Mouse (Mus musculus) frontal cortex, adult 2 months (tissue): ENCODE measurements at regions not wholly inside any gene's neighbourhood (a gene's known extent, or its start where the extent isn't known, plus 50 kb on each side); places are given as distances from the start of the nearest gene placed in this dataset.

Experiments used
- DNase-seq, 2 experiments: peaks; one replicate each; pipeline ENCODE4 v3.0.0; 2022; ENCODE audit warnings: low spot score in 1 of 2; ENCODE audit errors: extremely low spot score in 1 of 2

DNA sequence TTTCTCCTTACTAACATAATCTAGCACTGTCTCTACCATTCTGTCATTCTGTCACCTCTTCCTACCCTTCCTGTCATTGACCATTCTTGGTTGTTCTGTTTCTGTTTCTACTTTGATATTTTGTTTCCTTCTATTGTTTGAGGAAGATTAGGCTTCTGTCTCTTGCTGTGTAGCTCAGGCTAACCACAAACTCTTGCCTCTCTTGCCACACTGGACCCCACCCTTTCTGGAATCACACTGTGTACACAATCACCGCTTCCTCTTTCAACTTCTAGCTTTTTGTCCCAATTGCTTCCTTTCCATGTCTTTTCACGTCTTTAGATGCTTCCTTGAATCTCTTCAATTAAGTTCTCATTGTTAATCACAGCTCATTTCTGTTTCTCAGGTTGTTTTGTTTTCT lies 104.2 kb upstream of the Pabpc6 start:
- DNase-seq: no peak

DNA sequence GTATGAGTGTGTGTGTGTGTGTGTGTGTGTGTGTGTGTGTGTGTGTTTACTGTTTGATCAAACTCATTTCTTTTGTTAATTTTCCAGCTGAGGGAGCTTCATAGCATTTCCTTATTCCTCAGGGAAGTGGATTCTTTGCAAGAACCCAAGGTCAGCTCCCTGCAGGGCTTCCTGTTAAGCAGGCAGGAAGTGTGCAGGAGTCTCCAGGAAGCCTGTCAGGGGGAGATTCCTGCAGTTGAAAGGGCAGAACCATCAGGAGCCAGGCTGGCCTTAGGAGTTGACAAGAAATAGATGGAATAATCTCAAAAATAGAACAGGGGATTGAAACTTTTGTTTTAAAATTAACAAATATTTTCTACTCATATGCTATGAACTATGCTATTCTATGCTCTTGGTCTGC lies 98.8 kb upstream of the Pabpc6 start:
- no peak for DNase-seq

DNA sequence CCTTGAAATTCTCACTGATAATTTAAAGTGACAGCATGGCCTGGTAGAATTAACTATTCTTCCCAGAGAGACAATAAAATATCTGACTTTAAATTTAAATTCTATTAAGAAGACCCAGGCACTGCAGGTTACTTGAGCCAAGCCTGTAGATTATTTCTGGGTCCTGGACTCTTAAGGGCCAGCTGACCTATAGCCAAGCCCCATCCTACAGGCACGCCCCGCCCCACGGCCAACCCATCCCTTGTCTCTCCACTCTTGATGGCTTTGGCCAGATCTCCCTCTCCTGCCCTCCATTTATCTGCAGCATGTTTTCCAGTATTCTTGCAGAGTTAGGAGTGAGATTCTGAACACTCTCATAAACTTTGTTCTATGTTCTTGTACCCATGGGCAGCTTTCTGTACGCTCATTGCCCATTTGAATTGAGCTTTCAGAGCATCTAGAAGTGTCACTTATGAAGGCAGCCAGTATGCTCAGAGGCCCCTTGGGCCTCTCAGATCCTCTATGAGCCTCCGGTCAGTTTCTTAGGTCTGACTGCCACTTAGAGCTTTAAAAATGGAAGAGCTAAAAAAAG lies 96.2 kb upstream of the Pabpc6 start:
- no peak for DNase-seq

DNA sequence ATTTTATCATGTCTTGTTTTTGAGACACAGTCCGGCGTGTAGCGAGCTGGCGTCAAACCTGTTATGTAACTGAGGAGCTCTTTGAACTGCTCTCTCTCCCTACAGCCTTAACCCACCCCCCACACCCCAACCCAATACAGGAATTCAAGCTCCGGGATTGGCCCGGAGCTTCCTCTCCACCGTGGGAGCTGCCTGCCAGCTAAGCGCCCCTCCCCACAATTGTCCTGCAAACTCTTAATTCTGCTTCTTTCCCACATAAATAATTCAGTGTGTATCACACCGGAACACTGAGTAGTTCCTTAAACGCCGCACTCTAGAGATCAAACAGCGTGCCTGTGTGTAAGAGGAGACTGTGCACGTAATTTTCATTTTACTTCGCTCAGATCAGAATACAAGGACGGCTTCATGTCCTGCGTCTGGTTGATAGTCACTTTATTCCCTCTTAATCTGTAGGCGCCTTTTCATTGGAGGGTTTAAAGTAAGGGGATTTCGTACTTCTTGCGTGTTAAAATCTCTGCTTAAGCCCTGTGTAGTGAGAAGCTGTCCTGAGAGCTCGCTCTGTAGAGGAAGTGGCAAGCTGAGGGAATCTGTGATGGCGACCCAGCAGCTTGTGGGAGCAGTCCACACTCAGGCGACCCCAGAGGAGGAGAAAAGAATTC lies 95.3 kb upstream of the Pabpc6 start:
- DNase-seq: peak in 1 of 2 experiments; percentile 62

DNA sequence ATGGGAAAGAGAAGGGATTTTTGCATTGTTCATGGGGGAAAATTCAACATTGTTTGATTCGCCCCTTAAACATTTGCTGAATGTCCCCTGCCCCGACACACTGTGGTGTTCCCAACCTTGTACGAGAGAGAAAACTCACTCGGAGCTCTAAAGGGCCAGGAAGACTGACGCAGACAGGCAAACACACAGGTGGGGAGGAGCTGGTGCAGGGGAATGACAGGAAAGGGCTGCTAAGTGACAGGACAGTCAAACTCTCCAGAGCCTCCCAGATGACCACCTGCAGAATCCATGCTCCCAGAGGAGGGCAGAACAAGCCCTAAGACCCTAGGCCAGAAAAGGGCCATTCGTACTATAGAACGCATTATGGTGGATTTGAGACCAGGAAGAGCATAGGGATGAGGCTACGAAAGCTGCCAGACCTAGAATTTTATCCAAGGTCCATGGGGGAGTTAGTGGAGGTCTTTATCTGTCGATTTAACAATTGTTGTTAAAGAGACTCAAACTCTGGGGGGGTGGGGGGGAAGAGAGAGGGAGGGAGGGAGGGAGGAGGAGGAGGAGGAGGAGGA lies 94.6 kb upstream of the Pabpc6 start:
- DNase-seq: no peak

DNA sequence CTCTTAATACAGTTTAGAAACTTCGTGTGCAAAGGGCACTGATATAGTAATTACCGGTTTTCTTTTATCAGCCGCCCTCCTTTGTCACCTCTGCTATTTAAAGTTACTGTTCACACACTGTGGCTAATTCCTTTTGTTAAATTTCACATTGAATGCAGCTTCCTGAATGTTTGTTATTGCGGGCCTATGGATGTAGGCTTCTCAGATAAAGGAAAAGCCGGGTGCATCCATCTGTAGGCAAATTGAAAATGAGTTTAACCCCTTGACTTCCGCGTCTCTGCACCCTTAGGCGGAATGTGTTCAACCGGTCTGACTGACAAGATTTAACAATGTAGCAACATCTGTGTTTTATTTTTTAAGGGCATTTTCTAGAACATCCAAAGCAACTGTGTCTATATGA lies 93.6 kb upstream of the Pabpc6 start:
- DNase-seq: no peak

DNA sequence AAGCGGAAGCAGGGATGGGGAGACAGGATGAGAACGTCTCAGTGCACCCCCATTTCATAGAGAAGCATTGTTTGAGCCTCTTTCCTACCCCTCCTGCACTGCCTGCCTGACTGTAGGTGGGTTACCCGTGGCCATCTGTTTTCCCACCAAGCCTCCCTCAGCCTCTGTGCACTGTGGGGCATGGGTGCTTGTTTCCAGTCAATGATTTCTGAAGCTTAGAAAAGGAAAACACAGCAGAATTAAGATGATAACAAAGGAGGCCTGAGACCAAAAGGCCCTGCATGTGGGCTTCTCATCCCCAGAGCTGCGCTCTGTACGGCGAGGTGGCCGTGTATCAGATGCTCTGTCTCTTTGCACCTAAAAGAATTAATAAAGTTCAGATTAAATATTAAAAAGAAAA lies 92.9 kb upstream of the Pabpc6 start:
- no peak for DNase-seq

DNA sequence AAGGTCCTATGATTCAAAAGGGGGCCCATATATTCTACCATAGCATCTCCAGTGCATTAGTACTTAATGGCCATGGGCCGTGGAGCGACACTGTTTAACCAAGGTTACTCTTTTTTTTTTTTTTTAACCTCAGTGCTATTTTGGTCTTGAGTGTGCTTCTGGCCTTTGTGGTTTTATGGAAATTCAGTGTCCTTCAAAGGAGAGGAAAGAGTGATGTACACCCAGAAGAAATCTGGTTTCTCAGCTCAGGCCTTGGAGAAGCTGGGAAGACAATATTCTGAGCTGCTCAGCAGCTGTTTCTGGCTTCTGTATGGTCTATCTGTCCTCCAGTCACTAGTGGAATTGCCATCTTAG lies 91.2 kb upstream of the Pabpc6 start:
- no peak for DNase-seq

DNA sequence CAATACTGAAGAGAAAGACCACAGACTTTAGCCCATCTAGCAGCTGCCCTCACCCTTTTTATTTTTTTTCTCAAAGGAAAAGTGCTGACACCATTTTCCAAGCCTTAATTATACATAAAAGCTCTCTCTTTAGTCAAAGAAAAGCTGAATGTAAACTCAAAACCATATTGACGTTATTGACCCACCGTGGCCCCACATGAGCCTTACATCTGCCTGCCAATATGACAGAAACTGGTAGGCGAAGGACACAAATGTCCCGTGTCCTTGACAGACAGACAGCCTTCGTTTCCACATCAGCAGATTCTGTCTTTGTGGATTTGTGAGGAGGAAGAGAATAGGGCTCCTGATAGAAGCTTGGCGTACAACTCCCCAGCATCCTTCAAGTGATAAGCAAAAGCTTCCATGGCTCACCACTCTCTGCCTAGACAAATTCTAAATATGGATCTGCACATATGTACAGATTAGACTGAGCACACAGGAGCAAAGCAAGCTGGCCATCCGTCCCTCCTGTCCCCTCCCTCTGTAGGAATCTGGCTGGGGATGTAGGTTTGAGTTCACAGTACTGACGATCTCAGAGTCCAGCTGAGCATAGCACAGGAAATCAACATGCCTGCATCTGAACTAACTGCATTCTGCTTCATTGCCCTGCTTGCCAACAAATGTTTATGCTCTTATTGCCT lies 90.6 kb upstream of the Pabpc6 start:
- no peak for DNase-seq

DNA sequence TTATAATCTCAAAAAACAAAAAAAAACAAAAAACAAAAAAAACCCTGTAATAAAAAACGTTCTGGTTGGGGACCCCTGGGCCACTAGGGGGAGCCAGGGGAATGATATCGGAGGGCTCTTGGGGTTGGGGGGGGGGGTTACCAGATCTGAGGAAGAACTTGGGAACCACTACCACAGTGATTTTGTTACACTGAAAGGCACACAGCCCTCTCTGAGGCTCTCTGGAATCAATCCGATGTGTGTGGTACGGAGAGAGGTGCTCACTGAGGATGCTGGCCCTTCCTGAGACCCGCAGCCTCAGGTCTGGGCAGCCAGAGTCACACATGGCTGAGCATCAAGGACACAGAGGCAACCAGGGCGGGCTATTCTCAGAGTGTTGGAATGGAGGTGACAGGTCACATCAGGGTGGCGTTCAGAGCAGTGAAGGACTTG lies 89.9 kb upstream of the Pabpc6 start:
- peak in 1 of 2 experiments; percentile 39 for DNase-seq

DNA sequence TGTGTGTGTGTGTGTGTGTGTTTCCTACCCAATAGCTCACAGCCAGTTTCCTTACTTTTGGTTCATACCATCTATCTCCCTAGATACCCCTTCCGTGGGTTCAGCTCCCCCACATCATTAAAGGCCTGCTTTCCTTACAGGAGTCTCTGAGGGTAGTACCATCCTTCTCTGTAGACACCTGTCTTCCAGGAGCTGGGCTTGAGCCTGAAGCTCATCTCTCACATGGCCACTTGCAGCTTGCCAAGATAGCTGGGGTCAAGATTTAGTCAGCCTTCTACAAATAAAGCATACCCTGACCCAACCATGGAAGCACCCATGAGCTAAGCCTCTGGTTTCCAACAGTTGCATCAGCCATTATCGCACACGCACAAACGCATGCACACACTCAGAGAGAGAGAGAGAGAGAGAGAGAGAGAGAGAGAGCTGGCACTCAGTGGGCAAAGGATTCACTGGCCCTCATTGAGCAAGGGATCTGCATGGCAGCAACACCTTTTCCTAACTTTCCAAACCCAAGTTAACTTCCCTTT lies 88.3 kb upstream of the Pabpc6 start:
- DNase-seq: no peak

DNA sequence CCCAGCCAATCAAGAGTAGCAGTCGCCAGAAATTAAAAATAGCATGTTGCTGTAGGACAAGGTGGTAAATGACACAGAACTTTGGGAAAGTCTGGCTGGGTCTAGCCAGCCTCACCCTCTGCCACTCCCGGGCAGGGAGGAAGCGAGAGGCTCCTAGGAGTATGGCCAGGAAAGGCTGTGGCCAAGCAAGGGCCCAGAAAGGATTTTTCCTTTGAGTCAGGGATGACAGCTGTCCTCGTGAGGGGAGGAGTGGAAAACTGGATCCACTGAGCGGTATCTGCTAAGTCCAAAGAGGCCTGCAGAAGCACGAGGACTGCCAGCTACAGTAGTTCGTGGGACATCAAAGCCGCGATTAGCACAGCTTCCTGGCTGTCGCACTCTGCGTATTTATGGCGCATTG lies 87.2 kb upstream of the Pabpc6 start:
- DNase-seq: no peak

DNA sequence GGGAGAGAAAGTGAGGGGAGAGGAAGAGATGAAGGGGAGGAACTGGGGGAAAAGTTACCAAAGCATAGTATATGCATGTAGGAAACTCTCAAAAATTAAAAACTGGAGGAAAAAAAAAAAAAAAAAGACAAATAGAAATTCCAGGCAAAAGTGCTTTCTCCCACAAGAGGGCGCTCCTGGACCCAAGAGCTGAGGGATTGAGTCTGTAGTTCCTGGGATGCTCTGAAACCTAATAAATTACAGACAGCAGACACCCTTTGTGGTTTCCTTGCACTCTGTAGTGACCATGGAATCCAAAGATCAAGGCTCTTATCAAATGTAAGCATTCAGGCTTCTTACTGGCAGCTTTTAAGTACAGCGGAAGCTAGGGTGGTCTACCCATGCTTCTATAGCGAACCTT lies 86.7 kb upstream of the Pabpc6 start:
- peak in 1 of 2 experiments; percentile 87 for DNase-seq

DNA sequence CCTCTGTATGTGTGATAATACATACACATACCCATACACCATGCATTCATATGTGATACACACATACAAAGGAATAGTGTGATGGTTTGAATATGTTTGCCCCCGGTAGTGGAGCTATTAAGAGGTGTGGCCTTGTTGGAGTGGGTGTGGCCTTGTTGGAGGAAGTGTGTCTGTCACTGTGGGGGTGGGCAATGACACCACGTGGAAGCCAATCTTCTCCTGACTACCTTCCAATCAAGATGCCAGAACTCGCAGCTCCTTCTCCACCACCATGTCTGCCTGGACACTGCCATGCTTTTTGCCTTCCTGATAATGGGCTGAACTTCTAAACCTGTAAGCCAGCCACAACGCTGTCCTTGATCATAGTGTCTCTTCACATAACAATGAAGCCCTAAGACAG lies 86.1 kb upstream of the Pabpc6 start:
- DNase-seq: no peak

DNA sequence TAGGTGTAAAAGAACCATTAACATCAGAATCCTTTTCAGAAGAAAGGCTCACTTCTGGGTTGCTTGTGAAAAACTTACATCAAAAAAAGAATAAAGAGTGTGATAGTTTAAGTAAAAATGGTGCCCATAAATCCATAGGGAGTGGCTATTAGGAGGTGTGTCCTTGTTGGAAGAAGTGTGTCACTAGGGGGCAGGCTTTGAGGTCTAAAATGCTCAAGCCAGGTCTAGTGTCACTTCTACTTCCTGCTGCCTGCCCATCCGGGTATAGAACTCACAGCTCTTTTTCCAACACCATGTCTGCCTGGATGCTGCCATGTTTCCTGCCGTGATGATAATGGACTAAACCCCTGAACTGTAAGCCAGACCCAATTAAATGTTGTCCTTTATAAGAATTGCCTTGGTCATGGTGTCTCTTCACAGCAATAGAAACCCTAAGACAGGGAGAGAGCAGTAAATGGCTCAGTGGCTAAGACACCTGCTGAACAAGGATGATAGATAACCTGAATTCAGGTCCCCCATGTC lies 85.4 kb upstream of the Pabpc6 start:
- no peak for DNase-seq

DNA sequence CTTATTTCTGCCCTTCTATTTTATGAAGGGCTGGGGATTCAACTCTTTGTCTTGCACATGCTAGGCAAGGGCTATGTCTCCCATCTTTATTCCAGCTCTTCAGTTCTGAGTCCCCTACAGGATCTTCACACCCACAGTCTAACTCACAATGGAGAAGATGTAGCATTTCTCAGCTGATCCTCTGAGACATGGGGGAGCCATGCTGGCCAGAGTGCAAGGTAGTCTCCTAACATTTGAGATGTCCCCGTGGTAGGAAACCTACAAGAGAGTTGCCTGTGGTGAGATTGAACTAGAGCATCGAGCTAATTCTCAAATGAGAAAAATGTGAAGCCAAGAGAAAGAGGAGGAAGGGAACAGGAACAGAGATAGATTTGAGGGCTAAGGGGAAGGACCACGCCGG lies 83.3 kb upstream of the Pabpc6 start:
- no peak for DNase-seq

DNA sequence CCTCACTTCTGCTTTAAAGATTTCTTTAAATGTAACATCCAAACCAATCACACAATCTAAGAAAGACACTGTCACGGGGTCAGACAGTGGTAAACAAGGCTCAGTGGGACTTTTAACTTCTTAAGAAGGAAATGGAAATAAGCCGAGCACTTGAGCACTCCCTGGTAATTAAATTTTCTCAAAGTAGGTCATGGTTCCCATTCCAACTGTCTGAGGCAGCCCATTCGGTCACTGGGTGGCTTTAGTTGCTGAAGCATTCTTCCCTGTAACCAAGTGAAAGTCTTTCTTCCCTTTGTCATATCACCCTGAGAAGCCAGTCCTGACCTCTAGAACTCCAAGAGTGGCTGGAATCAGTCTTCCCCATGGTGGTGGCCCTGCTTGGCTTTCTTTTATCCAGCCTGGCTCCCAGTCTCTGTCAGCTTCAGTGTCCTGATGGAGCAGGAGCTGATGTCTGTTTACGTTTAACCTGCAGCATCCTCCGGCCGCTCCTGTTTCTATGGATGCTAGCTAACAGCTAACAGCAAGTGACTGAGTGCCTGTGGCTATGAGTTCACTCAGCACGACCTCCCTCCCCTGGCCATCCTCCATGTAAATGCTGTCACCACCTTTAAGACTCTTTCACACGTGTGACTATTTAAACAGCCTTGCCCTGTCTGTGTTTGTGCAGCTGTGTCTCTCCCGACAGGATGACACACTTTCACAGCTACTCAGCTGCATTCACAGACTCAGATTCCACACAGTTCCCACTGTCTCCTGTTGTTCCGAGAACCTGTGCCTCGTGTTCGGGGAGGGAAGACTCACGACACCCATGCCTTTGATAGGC lies 82.0 kb upstream of the Pabpc6 start:
- no peak for DNase-seq

DNA sequence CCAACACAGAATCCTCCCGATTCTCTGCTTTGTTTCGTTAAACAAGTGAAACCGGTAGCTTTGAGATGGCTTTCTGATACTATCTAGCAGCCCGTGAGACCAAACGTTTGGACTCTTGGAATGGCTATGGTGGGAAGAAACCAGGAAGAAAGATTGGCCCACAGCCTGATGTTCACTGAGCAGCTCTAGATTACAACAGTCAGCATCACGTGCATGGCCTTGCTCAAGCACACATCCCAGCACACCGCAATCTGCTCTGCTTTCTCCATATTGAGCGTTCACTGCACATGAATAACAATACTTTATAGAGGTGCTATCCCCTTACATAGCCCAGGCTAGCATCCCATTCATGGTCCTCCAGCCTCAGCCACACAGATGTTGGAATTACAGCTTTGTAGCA lies 80.5 kb upstream of the Pabpc6 start:
- no peak for DNase-seq

DNA sequence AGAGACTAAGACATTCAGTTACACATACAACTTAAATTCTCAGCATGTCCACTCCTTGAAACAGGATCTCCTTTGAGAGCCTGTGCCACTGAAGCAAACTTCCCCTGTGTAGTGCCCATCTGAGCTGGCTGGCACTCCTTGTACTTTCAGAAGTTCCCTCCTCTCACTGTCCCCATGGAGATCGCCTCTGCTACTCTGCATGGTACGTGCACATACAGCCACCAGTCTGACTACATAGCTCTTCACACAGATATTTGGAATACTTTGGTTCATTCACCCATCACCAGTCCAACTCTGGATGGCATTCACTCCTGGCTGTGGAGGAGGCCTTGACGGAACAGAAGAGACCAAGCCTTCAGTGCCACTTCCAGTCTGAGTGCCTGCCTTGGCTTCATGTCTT lies 79.8 kb upstream of the Pabpc6 start:
- no peak for DNase-seq

DNA sequence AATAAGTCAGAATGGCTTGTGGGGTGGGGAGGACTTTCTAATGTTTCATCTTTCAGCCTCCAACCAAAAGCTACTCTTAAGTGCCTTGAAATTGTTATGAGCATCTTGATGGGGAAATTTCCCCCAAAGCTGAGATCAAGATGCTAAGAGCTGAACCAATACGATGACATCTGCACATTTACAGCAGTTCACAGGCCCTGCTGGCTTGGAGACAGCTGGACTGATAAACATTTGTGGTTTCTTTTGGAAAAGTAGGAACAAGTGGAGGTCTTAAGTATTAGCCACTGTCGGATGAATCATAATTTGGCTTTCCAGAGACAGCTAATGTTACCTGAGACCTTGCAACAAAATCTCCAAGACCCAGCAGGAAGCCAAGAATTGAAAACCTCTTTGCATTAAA lies 78.4 kb upstream of the Pabpc6 start:
- no peak for DNase-seq

DNA sequence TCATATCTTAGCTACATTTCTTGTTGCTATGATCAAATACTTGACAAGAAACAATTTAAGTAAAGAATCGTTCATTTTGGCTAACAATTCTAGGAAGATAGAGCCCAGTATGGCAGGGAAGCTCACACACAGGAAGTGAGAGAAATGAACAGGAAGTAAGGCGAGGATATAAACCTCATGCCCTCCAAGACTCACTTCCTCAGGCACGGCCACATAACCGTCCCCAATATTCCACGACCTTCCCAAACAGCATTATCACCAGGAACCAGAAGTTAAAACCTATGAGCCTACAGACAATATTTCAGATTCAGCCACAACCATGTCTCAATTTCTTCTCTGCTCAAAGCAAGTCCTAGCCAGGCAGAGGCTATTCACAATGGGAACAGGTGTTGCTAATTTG lies 73.8 kb upstream of the Pabpc6 start:
- no peak for DNase-seq
